Mouse (Mus musculus): ENCODE data around the gene Hist1h2bj.
"Not testable (repeated sequence)": the region's sequence is repeated elsewhere in the genome, so short reads cannot be mapped to it uniquely, and the experiment has no call there.

Hist1h2bj gene

GRCm38 (mm10) chr13:22039951-22040463 lies 3.0 kb upstream of the Hist1h2bj start:
- no peak for DNase-seq (ENCODE audit: low read depth, low spot score)

- peak; percentile 61 for DNase-seq (ENCODE audit: low read depth, low spot score)
Measured at GRCm38 (mm10) chr13:22040464-22041141, 2.4 kb upstream of the Hist1h2bj start.

DNA sequence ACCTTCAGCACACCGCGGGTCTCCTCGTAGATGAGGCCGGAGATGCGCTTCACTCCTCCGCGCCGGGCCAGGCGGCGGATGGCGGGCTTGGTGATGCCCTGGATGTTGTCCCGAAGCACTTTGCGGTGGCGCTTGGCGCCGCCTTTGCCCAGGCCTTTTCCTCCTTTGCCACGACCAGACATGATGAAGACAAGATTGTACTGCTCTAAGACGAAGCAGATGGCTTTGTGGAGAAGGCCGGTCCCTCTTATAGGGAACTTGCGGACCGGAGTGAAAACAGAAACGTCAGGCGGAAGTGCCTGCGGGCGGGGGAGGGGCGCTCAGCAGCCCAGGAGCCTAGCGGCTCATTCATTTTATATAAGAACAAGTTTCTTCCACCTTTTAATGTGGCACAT lies 1.9 kb upstream of the Hist1h2bj start, which contains the start of gene Hist1h4i:
TSS of gene Hist1h4i (minus strand) at position 221 of the 395 bp plus-strand sequence.
- peak; percentile 97 for DNase-seq (ENCODE audit: low read depth, low spot score)

- peak; percentile 58 for DNase-seq (ENCODE audit: low read depth, low spot score)
Measured at GRCm38 (mm10) chr13:22041651-22042567, 1.1 kb upstream of the Hist1h2bj start.

DNA sequence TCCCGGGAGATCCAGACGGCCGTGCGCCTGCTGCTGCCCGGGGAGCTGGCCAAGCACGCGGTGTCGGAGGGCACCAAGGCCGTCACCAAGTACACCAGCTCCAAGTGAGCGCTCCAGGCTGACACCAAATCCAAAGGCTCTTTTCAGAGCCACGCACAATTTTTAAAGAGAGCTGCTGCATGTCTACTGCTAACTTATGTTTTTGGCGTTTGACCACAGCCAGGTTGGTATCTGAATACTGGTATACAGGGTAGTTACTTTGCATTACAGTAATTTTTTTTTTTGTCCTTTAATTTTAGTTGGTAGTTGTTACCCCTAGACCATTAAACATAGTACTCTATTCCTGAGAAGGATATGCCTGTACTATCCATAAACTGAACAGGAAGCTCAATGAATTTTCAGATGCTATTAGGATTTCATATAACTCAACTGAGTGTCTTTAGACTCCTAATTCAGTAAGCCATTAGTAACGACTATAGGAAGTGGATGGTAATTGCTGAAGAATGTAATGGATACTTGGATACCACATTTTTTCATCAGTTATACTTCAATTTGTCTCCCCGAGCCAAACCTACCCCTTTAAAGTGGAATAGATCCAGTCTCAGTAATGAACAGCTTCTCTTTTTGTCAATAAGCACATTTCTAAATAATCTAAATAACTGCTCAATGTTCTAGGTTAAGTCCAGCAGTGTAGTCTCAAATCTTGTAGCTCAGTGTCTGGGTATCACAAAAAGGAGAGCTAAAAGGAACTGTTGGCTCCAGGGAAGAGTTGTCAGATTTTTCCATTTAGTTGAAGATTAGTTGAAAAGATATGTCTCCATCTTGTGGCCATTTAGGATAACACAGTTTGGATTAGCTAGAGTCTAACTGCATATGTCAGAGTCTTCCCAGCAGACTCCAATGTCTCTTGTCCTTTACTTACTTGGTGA lies 753 bp downstream of the Hist1h2bj start:
- DNase-seq (ENCODE audit: low read depth, low spot score): peak; percentile 76

DNA sequence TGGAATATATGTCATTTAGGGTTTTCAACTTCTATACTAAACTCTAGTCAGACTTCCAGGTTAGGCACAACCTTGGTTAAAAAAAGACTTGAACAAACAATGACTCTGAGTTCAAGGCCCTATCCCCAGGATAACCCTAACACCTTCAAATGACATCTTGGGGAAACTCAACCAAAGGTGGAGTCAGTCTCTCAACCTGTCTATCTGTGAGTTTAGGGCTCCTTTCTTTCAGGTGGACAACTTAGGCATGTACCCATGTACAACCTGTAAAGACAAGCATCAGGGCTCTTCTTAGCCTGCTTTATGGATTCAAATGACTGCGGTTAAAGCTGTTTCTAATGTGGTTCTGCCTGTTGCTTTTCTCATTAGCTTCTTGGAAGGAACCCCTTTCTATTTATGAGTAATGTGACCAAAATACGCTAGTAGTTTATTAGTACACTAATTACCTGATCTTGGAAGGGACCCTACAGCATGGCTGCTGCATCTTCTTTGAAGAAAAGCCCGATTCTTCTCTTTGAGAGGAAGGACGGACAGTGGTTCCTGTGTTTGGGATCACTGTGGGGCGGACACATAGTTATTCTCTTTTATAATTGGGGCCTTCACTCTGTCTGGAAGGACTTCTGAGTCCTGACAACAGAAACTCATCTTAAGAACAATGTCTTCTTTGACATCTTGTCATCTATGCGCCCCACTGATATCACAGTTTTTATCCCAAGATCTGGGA lies 1.6 kb downstream of the Hist1h2bj start:
- DNase-seq (ENCODE audit: low read depth, low spot score): no peak

DNA sequence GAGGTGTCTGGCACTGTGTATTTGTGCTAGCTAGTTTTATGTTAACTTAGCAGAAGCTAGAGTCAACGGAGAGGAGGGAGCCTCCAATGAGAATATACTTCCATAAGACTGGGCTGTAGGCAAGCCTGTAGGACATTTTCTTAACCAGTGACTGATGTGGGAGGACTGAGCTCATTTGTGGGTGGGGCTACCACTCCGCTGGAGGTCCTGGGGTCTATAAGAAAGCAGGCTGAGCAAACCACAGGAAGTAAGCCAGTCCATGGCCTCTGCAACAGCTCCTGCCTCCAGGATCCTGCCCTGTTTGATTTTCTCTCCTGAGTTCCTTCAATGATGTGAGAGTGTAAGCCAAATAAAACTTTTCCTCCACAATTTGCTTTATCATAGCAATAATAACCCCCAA lies 2.3 kb downstream of the Hist1h2bj start:
- DNase-seq (ENCODE audit: low read depth, low spot score): no peak

DNA sequence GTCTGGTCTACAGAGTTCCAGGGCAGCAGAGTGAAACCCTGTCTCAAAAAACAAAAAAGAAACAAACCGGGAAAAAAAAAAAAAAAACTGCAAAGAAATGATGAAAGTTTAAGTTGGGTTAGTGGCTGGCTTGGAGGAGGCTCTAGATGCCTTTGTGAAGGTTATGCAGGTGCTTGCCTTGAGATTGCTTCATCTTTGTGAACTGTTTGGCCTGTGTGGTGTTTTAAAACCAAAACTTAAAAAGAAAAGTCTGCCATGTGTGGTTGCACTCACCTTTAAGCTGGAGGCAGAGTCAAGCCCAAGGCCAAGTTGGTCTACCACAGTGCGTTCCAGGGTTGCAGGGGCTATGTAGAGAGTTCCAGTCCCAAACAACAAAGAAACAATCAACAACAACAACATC lies 6.0 kb downstream of the Hist1h2bj start:
- no peak for DNase-seq (ENCODE audit: low read depth, low spot score)

DNA sequence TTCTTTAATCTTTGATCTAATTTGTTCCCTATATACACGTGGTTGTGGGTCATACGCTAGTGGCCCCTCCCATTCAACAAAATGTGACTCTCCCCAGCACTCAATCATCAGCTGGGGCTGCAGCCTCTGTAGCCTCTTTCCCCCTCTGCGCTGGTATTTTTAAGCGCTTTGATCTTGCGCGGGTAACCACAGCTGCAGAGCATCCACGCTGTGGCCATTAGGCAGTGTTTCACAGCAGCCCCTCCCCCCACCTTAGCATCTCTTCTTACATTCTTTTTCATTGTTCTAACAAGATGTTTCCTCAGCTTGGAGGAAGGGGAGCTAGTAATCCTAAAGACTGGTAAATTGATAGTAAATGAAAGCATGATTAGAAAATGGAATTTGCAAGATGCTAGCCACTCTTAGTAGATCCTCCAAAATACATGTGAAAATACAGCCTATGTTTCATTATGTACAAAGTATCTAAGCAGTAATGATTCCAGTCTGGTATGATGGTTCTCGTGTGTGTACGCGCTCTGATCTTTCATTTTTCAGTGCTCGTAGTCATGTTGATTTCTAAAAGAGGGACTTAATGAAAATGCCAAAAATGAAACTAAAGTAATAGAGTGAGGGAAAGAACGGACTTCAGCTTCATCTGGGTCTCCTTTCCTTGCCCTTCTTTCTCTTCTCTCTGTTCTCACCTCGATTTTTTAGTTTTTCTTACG lies 6.9 kb downstream of the Hist1h2bj start:
- peak; percentile 90 for DNase-seq (ENCODE audit: low read depth, low spot score)

DNA sequence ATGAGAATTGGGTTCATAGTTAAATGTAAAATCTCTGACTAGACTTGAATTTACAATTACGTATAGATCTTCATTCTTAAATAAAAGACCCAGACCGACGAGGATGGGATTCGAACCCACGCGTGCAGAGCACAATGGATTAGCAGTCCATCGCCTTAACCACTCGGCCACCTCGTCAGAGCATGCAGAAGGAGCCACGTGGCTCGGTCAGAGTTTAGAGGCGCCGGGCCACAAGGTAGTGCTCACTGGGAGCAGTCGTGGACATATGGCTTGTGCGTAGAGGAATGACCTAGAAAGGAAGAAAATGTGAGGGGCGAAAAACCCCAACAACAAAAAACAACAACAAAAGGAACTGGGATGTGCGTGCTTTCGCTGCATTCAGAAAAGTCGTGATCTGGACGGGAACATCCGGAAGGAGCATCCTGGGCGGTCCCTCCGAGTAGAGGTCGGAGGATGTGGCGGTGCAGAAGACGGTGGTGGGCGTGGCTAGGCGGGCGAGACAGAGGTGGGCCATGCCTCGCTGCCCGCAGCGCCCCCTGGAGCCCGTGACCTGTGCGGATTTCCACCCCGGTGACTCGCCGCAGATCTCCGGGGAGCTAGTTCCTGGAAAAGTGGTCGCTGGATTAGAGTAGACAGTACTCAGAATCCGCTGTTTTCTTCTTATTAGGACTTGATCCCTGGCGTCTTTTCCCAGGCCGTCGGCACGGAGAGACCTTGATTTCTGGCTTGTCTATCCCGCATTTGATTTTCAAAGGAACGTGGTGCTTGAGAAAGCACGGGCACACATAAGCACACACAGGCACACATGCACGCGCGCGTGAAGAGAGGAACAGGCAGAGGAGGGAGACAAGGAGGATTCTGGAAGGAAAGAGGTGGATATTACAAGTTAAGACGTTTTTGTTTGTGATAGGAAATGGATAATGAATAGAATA lies 7.8 kb downstream of the Hist1h2bj start:
- peak; percentile 92 for DNase-seq (ENCODE audit: low read depth, low spot score)

DNA sequence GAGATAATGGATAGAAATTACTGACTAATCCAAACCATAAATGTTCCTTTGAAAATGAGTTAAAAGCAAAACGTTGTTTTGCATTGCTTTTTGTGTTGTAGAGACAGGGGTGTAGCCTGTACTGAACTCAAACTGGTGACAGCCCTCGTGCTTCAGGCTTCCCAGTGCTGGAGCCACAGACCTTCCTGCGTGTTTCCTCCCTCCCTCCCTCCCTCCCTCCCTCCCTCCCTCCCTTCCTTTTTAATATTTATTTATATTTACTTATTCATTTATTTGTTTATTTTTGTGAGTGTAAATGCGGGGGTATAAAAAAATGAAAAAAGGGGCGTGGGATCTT lies 8.5 kb downstream of the Hist1h2bj start:
- DNase-seq (ENCODE audit: low read depth, low spot score): no peak

DNA sequence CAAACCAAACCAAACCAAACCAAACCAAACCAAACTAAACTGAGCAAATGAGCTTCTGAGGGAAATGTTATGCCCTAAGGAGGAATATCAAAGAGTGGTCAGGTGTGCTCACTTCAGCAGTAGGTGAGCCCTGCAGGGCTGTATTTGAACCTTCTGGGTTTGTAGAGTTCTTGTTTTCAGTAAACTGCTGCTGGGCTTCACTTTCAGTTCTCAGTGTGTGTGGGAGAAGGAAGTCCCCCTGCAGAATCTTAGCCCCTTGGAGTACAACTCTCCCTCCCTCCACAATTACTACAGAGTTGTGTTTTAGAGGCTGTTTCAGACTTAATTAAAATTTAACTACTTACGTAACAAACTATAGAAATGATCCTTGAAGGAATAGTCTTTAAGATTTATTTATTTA lies 10.7 kb downstream of the Hist1h2bj start:
- DNase-seq (ENCODE audit: low read depth, low spot score): no peak

GRCm38 (mm10) chr13:22061422-22061821 lies 18.4 kb downstream of the Hist1h2bj start:
- no peak for DNase-seq (ENCODE audit: low read depth, low spot score)

DNA sequence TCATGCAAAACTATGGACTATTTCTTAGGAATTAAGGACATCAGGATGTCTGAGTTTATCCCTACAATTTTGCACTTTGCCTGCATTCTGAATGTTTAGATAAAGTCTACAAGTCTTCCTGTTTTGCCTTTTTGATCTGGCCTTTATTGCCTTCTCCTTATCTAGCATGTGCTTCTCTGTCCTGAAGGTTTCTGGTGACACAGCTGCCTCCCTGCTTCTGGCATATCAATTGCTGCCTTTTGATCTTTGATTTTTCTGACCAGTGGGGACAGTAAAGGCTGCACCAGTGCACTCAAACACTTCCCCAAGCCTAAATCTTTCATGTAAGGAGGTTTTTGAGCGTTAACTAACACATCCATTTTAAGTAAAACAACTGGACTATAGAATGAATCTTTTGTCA lies 20.5 kb downstream of the Hist1h2bj start:
- DNase-seq (ENCODE audit: low read depth, low spot score): no peak

GRCm38 (mm10) chr13:22084140-22084539 lies 41.1 kb downstream of the Hist1h2bj start, which contains the start of gene Vmn1r188:
Gene Vmn1r188 (plus strand): TSS chr13:22084440.
- not testable (repeated sequence) for DNase-seq (ENCODE audit: low read depth, low spot score)
